Mouse (Mus musculus): Measurements from ENCODE around the gene Cox7a2. TPM values are rescaled to one million over a fixed set of nuclear protein-coding genes. Genes with fewer than 3 reads are reported as not detected.

The Cox7a2 gene
- polyA plus RNA-seq (2014; fragmentation: Illumina TruSeq; extraction: RNeasy Lipid Tissue Mini Kit (QIAGEN cat#74804)) = 64.2 TPM

GRCm38 (mm10) chr9:79759385-79760005, at the start of gene Cox7a2:
Gene Cox7a2 (minus strand): TSS chr9:79759878.

GRCm38 (mm10) chr9:79792841-79793835, 33.5 kb upstream of the Cox7a2 start, which contains the start of gene Tmem30a:
Gene Tmem30a (minus strand): TSS chr9:79793507.

GRCm38 (mm10) chr9:79718481-79719370, 41.0 kb downstream of the Cox7a2 start, which contains the start of gene Col12a1:
Gene Col12a1 (minus strand): TSS chr9:79718831.

Other genes with a start within 250 kb of the Cox7a2 start
- 37.1 TPM for gene Col12a1, start 41.0 kb downstream of the Cox7a2 start, polyA plus RNA-seq (2014; fragmentation: Illumina TruSeq; extraction: RNeasy Lipid Tissue Mini Kit (QIAGEN cat#74804))
- 562 TPM for gene Tmem30a, start 33.6 kb upstream of the Cox7a2 start, polyA plus RNA-seq (2014; fragmentation: Illumina TruSeq; extraction: RNeasy Lipid Tissue Mini Kit (QIAGEN cat#74804))